Mouse (Mus musculus): ENCODE data around the gene Hsf2bp. TPM values are rescaled to one million over a fixed set of nuclear protein-coding genes. Genes with fewer than 3 reads are reported as not detected.

Gene Hsf2bp
- polyA plus RNA-seq, 1 experiment from 2014 or later: 0.64 TPM

DNA sequence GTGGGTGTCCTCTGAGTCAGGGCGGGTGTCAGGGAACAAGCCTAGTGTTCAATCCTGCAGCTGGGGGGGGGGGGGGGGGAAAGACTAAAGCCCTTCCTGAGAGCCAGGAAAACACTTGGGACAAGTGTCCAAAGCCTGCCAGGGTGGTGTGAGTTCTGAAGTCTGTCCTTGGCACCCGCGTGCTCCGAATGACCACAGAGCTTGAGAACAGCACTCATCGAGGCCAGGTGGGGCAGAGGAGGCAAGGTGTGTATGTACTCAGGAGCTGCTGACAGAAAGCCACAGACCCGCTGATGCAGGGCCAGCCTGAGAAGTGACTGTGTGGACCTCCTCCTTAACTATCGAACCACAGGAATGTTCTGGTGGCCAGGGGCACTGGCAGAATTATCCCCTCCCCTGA, 116.5 kb downstream of the Hsf2bp start:
- no peak for ATAC-seq (replicated peaks; ENCODE audit: low FRiP score)
- 75% methylated on average over 7 of the region's 7 CpGs for WGBS

DNA sequence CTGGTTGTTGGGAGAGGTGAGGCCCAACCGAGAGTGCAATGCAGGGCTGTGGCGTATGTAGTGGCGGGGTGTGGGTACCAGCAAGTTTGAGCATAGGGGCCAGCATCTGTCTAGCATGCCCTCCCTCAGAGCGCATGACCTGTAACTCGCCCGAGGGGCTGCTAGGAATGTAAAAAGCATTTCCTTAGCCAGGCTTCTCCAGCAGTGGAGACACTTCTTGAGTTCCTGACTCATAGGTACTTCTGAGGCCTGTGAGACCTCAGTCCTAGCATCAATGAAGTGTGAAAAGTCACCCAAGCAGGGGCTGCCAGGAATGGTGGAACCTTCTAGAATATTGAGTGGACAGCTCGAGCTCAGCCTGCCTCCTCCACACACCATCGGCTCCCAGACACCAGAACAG, 117.8 kb downstream of the Hsf2bp start:
- no peak for ATAC-seq (replicated peaks; ENCODE audit: low FRiP score)
- Histone ChIP-seq H3K27me3 (replicated peaks; ENCODE audit: control insufficient read depth, insufficient read depth, low read length) (no peaks in the 10 kb centered on the region), H3K36me3 (ENCODE audit: control insufficient read depth, insufficient read depth, low read length) (no peaks in the 10 kb centered on the region), H3K27ac (ENCODE audit: low read depth, low read length) (no peak overlapping the region), H3K9ac (ENCODE audit: low read depth, low read length) (no peak overlapping the region), H3K9me3 (ENCODE audit: control insufficient read depth, low read length) (no peaks in the 10 kb centered on the region), H3K4me3 (ENCODE audit: low read depth, low read length) (no peak overlapping the region), H3K4me1 (replicated peaks; ENCODE audit: control insufficient read depth, insufficient read depth, low read length) (0 out of 2 replicates have a peak, but pooled peaks cover 2% of the 10 kb centered on the region), H3K4me2 (no peak overlapping the region)
- 87% methylated on average over 8 of the region's 8 CpGs for WGBS
- no peak for DNase-seq (ENCODE audit: low spot score)

More for the DNA sequence above, 116.5 kb downstream of the Hsf2bp start:
- H3K27me3 ChIP-seq (replicated peaks; ENCODE audit: control insufficient read depth, insufficient read depth, low read length): no peaks in the 10 kb centered on the region
- no peak overlapping the region for H3K27ac ChIP-seq (ENCODE audit: low read depth, low read length)
- 0 out of 2 replicates have a peak, but pooled peaks cover 2% of the 10 kb centered on the region for H3K4me1 ChIP-seq (replicated peaks; ENCODE audit: control insufficient read depth, insufficient read depth, low read length)
- H3K36me3 ChIP-seq (ENCODE audit: control insufficient read depth, insufficient read depth, low read length): no peaks in the 10 kb centered on the region
- no peak overlapping the region for H3K4me2 ChIP-seq
- H3K9me3 ChIP-seq (ENCODE audit: control insufficient read depth, low read length): no peaks in the 10 kb centered on the region
- no peak overlapping the region for H3K4me3 ChIP-seq (ENCODE audit: low read depth, low read length)
- DNase-seq (ENCODE audit: low spot score): no peak
- H3K9ac ChIP-seq (ENCODE audit: low read depth, low read length): no peak overlapping the region

DNA sequence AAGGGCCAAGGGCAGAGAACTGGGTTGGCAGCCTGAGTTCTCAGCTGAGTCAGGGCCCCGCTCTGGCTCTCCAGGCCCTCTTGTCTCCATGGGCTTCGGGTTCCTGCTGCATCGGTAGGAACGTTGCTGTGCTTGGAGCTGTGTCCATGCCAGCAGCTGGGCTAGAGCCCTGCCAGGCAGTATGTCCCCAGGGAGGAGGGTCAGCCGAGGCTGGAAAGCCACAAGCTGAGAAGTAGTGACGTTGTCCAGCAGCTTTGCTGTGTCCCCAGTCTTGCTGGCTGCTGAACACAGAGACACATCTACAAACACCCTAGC, 119.7 kb downstream of the Hsf2bp start:
- Histone ChIP-seq H3K27ac (ENCODE audit: low read depth, low read length) (no peak overlapping the region), H3K4me1 (replicated peaks; ENCODE audit: control insufficient read depth, insufficient read depth, low read length) (0 out of 2 replicates have a peak, but pooled peaks cover 2% of the 10 kb centered on the region), H3K4me2 (no peak overlapping the region), H3K9ac (ENCODE audit: low read depth, low read length) (no peak overlapping the region), H3K4me3 (ENCODE audit: low read depth, low read length) (no peak overlapping the region), H3K36me3 (ENCODE audit: control insufficient read depth, insufficient read depth, low read length) (no peaks in the 10 kb centered on the region), H3K9me3 (ENCODE audit: control insufficient read depth, low read length) (no peaks in the 10 kb centered on the region), H3K27me3 (replicated peaks; ENCODE audit: control insufficient read depth, insufficient read depth, low read length) (no peaks in the 10 kb centered on the region)
- 74% methylated on average over 6 of the region's 6 CpGs for WGBS
- DNase-seq (ENCODE audit: low spot score): no peak
- no peak for ATAC-seq (replicated peaks; ENCODE audit: low FRiP score)

DNA sequence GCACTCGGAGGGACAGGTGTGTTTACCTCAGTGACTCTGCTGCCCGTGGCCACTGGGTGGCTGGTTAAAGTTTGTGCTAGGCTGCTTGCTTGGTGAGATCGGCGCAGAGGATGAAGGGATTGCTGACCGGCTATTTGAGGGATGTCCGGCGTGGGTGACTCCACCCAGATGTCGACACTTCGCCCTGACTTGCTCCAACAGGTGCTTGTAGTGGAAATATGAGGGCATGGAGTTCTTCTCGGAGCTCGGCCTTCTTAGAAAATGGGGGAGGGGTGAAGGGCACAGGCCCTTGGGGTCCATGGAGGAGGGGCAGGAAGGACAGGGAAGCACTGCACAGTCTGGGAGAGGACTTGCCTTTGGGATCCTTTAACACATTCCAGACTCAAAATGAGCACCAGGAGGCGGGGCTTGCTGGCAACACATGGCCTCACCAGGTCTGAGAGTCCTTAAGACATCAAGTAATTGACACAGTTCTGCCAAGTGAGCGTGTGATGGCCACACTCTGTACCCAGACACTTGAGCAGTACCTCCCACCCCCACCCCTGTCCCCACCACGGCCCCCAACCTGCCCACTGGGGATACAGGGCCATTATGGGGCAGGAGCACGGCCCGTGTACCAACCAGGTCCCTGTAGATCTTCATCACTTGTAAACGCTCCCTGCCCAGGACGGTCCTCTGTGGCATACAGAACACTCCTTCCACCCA, 120.2 kb downstream of the Hsf2bp start:
- Histone ChIP-seq H3K4me2 (no peak overlapping the region), H3K4me3 (ENCODE audit: low read depth, low read length) (no peak overlapping the region), H3K36me3 (ENCODE audit: control insufficient read depth, insufficient read depth, low read length) (no peaks in the 10 kb centered on the region), H3K27ac (ENCODE audit: low read depth, low read length) (no peak overlapping the region), H3K9me3 (ENCODE audit: control insufficient read depth, low read length) (no peaks in the 10 kb centered on the region), H3K9ac (ENCODE audit: low read depth, low read length) (no peak overlapping the region), H3K4me1 (replicated peaks; ENCODE audit: control insufficient read depth, insufficient read depth, low read length) (0 out of 2 replicates have a peak, but pooled peaks cover 2% of the 10 kb centered on the region), H3K27me3 (replicated peaks; ENCODE audit: control insufficient read depth, insufficient read depth, low read length) (no peaks in the 10 kb centered on the region)
- ATAC-seq (replicated peaks; ENCODE audit: low FRiP score) (no peak), DNase-seq (ENCODE audit: low spot score) (no peak)
- WGBS: 84% methylated on average over 18 of the region's 18 CpGs

DNA sequence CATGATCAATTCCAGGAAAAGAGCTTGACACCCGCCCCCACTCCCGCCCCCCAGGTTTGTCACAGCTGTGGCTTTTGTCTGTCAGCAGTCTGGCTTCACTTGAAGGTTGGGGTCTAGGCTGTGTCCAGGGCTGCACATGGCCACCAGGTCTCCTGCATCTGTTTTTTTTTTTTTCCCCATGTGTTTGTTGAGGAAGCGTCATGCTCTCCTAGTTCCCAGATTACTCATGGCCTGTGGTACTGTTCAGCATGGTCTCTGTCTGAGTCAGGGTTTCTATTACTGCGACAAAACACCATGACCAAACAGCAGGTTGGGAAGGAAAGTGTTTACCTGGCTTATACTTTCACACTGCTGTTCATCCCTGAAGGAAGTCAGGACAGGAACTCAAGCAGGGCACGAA, 121.8 kb downstream of the Hsf2bp start:
- H3K36me3 ChIP-seq (ENCODE audit: control insufficient read depth, insufficient read depth, low read length): no peaks in the 10 kb centered on the region
- no peak overlapping the region for H3K4me2 ChIP-seq
- no peak overlapping the region for H3K27ac ChIP-seq (ENCODE audit: low read depth, low read length)
- no peak overlapping the region for H3K4me3 ChIP-seq (ENCODE audit: low read depth, low read length)
- H3K4me1 ChIP-seq (replicated peaks; ENCODE audit: control insufficient read depth, insufficient read depth, low read length): no peaks in the 10 kb centered on the region
- ATAC-seq (replicated peaks; ENCODE audit: low FRiP score) (no peak), DNase-seq (ENCODE audit: low spot score) (no peak)
- no peaks in the 10 kb centered on the region for H3K27me3 ChIP-seq (replicated peaks; ENCODE audit: control insufficient read depth, insufficient read depth, low read length)
- no peak overlapping the region for H3K9ac ChIP-seq (ENCODE audit: low read depth, low read length)
- no peaks in the 10 kb centered on the region for H3K9me3 ChIP-seq (ENCODE audit: control insufficient read depth, low read length)
- WGBS: 83% methylated on average over 5 of the region's 5 CpGs

DNA sequence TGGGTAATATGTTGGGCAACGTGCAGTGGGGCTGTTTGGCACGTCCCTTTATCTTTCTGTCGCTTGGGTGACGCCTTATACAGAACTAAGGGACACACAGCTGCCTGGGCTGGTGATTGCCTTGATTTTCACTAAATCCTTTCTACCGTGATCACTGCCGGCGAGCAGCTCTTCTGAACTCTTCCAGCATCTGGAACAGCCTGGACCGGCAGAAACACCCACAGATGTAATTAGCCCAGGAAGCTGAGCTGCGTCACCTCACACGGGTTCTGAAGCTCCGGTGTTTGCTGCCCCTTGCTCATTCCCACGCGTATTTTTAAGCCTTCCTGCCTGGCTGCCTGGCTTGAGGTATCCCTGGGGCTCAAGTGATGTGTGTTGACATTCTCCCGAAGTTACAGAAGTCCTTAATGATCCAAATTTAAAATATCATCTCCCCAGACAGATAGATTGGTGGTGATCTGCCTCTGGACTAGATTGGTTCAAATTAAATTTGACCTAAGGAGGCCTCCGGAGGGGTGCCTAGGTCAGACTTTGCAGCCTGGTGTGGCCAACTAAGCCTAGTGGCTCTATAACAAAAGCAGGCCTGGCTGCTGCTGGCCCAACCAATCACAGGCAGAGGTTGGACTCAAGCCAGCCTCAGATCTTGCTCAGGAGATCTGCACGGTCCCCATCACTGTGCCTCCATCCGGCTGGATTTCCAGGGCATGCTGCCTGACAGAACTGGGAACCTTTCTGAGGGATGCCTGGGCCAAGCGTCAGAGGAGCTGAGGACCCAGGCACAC, 123.1 kb downstream of the Hsf2bp start:
- Histone ChIP-seq H3K9ac (ENCODE audit: low read depth, low read length) (no peak overlapping the region), H3K9me3 (ENCODE audit: control insufficient read depth, low read length) (no peaks in the 10 kb centered on the region), H3K4me2 (no peak overlapping the region), H3K36me3 (ENCODE audit: control insufficient read depth, insufficient read depth, low read length) (no peaks in the 10 kb centered on the region), H3K27ac (ENCODE audit: low read depth, low read length) (no peak overlapping the region), H3K4me1 (replicated peaks; ENCODE audit: control insufficient read depth, insufficient read depth, low read length) (no peaks in the 10 kb centered on the region), H3K27me3 (replicated peaks; ENCODE audit: control insufficient read depth, insufficient read depth, low read length) (no peaks in the 10 kb centered on the region; the same call in 1 of the 2 replicates), H3K4me3 (ENCODE audit: low read depth, low read length) (no peak overlapping the region)
- no peak for DNase-seq (ENCODE audit: low spot score)
- ATAC-seq (replicated peaks; ENCODE audit: low FRiP score): no peak
- 73% methylated on average over 18 of the region's 18 CpGs for WGBS

DNA sequence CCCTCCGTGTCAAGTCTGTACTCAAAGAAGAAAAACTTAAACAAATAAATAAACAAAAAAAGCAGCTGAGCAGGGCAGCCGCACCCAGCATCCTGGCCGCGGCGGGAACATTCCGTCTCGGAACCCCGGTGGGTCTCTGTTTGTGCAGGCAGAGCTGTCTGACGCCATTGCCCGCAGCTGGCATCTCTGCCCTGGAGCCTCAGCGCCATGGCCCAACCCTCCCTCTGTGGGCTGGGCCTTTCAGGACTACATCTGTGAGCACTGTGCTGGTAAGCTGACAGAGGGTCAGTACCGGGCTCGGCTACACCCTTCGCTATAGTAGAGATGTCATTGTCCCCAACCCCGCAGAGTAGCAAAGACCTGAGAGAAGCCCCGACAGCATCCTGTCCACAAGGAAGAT, 123.8 kb downstream of the Hsf2bp start:
- H3K27ac ChIP-seq (ENCODE audit: low read depth, low read length): no peak overlapping the region
- H3K4me1 ChIP-seq (replicated peaks; ENCODE audit: control insufficient read depth, insufficient read depth, low read length): no peaks in the 10 kb centered on the region
- no peak overlapping the region for H3K4me3 ChIP-seq (ENCODE audit: low read depth, low read length)
- DNase-seq (ENCODE audit: low spot score): no peak
- H3K9me3 ChIP-seq (ENCODE audit: control insufficient read depth, low read length): no peaks in the 10 kb centered on the region
- no peak for ATAC-seq (replicated peaks; ENCODE audit: low FRiP score)
- WGBS: 91% methylated on average over 16 of the region's 16 CpGs
- no peaks in the 10 kb centered on the region; the same call in 1 of the 2 replicates for H3K27me3 ChIP-seq (replicated peaks; ENCODE audit: control insufficient read depth, insufficient read depth, low read length)
- H3K9ac ChIP-seq (ENCODE audit: low read depth, low read length): no peak overlapping the region
- H3K36me3 ChIP-seq (ENCODE audit: control insufficient read depth, insufficient read depth, low read length): no peaks in the 10 kb centered on the region
- no peak overlapping the region for H3K4me2 ChIP-seq

DNA sequence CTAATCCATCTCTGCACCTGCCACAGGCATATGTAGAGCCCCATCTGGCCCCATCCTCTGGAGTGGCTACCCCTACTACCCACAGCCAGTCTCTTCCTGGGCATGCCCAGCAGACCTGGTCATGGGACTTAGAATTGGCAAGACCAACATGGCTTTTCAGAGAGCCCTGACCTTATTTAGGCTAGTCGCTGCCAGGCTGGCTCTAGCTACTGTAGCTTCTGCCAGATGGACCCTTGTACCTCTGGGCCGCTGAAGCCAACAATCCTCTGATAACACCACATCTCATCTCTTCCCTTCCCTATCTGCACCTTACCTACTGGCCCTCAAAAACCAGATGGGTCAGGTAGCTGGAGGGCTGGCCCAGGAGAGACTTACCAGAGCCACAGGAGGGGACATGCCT, 127.2 kb downstream of the Hsf2bp start:
- Histone ChIP-seq H3K9me3 (ENCODE audit: control insufficient read depth, low read length) (no peaks in the 10 kb centered on the region), H3K4me1 (replicated peaks; ENCODE audit: control insufficient read depth, insufficient read depth, low read length) (no peaks in the 10 kb centered on the region), H3K36me3 (ENCODE audit: control insufficient read depth, insufficient read depth, low read length) (no peaks in the 10 kb centered on the region), H3K4me3 (ENCODE audit: low read depth, low read length) (no peak overlapping the region), H3K27ac (ENCODE audit: low read depth, low read length) (no peak overlapping the region), H3K9ac (ENCODE audit: low read depth, low read length) (no peak overlapping the region), H3K4me2 (no peak overlapping the region), H3K27me3 (replicated peaks; ENCODE audit: control insufficient read depth, insufficient read depth, low read length) (no peaks in the 10 kb centered on the region; the same call in 1 of the 2 replicates)
- WGBS: 85% methylated on average over 2 of the region's 2 CpGs
- DNase-seq (ENCODE audit: low spot score): no peak
- no peak for ATAC-seq (replicated peaks; ENCODE audit: low FRiP score)

DNA sequence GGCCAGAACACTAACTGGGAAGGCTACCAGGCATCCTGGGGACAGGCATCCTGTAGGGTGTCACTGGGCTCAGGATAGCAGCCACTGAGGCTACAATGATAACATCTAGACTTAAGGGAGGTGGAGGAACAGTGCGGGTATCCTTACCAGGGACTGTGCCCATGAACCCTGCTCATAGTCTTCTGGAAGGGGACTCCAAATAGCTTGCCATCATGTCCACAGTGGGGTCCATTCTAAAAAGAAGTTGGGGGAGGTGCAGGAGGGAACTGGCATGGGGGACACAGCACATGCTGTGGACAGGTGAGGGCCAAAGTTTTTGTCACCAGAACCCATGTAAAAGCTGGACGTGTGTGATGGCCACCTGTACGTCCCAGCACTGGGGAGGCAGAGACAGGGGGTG, 129.7 kb downstream of the Hsf2bp start:
- DNase-seq (ENCODE audit: low spot score) (no peak), ATAC-seq (replicated peaks; ENCODE audit: low FRiP score) (no peak)
- Histone ChIP-seq H3K36me3 (ENCODE audit: control insufficient read depth, insufficient read depth, low read length) (no peaks in the 10 kb centered on the region), H3K27ac (ENCODE audit: low read depth, low read length) (no peak overlapping the region), H3K4me2 (no peak overlapping the region), H3K27me3 (replicated peaks; ENCODE audit: control insufficient read depth, insufficient read depth, low read length) (no peaks in the 10 kb centered on the region; the same call in 1 of the 2 replicates), H3K9ac (ENCODE audit: low read depth, low read length) (no peak overlapping the region), H3K4me3 (ENCODE audit: low read depth, low read length) (no peak overlapping the region), H3K4me1 (replicated peaks; ENCODE audit: control insufficient read depth, insufficient read depth, low read length) (peaks cover 12% of the 10 kb centered on the region), H3K9me3 (ENCODE audit: control insufficient read depth, low read length) (no peaks in the 10 kb centered on the region)
- WGBS: 73% methylated on average over 3 of the region's 3 CpGs
